Mouse (Mus musculus) hematopoietic multipotent progenitor cell, adult 10-12 weeks (in vitro differentiated cells): ENCODE results near the gene Gm49354. TPM values are rescaled to one million over a fixed set of nuclear protein-coding genes. Genes with fewer than 3 reads are reported as not detected.

ENCODE experiments used
- polyA plus RNA-seq: library from polyadenylated mRNA; stranded (reverse); fragments of >175 nt; gene quantifications from 2 replicates; pipeline ENCODE4 v1.2.3, GENCODE M21; 2012; ENCODE audit warnings: low replicate concordance

Gm49354 gene
- polyA plus RNA-seq = 29.5 TPM in 1 of 2 replicates, not detected in the other

DNA sequence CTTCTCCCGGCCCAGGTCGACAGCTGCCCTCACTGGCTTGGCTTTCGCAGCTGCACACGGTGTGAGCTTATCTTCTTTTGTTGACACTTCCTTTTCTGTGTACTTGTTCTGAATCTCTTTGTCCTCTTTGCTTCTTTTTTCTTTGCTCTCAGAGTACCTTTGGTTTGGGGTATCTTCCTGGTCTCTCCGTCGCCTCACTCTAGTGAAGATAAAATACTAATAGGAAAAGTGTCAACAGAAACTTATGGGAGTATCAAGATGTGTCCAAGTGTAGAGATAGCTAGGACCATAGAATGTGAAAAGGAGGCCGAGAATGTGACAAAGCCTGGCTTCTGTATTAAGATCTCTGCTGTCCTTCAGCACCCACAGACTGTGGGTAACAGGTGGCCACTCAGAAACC, at the start of gene Gm49354:
TSS of gene Gm49354 (minus strand) at position 101 of the 400 bp plus-strand sequence.

DNA sequence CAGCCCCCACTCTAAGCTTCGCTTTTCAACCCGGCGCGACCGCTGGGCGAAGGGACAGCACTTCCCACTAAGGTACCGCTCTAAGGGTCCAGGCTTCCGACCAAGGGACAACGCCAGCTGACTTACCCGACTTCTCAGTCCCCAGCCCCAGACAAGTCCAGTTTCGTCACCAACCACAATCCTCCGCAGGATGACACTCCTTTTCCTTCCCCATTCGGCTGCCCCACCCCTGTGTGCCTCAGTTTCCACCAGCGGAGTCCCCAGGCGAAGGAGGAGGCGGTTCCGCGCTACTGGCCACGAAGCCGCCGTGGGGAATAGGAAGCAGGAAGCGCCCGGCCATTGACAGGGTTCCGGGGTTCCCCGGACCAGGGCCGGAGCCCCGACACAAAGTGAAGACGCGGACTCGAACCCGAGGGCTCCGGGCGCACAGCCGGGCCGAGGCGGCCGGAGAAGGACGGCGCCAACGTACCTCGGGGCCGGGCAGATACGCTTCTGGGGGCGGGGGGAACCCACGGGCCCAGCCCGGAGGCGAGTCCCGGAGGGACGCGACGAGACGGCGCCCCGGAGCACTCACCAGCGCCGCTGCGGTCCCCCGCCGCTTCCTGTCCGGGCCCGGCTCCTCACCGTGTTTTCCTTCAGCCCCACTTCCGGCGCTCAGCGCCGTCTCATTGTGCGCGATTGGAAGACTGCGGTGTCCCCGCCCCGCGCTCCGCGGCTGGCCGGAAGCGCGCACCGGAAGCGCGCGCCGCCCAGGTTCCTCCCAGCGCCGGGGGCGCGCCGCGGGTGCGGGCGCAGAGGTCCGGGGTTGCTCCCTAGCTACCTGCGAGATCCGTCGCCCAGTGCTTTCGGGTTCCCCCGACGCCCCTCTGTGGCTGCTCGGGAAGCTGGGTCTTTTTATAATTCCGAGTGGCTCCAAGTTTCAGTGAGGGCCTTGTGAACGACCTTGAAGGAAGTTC, 40.7 kb upstream of the Gm49354 start, which contains the start of gene Tut7:
TSS of gene Tut7 (minus strand) at position 641 of the 956 bp plus-strand sequence.

DNA sequence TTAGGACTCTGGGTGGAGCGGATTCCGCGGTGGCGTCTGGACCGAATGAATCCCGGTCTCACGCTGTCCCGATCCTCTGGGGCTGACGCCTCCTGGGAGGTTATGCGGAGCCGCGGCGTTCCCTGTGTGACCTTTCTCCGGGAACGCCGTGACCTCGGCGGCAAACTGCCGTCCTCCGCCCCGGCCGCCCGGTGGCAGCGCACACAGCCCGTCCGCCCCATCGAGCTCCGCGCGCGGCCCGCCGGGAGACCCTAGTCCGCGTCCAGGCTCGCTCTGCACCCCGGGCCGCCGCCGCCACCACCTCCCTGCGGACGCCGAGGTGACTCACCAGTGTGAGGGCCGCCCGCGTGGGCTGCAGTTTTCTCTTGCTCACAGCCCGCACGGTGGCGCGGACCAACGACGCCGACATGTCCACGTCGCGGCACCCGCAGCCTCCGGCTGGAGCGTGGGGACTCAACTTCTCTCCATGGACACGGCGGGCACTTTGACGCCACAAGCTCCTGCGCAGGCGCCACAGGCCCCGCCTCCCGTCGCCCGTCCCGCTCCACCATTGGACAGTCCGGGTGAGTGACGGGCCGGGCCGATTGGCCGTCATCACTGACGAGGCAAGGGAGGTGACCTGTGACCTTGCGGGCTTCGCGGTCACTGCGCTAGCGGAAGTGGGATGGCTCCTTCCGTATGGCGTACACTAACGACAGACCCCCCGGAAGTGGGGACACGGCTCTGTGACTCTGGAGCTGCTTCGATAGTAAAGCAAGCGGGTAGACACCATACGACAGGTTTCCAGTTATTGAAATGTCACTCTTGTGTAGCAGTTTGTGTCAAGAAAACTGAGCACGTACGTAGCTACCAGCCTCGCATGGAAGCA, 12.5 kb downstream of the Gm49354 start, which contains the start of gene Isca1:
TSS of gene Isca1 (minus strand) at position 515 of the 868 bp plus-strand sequence.

DNA sequence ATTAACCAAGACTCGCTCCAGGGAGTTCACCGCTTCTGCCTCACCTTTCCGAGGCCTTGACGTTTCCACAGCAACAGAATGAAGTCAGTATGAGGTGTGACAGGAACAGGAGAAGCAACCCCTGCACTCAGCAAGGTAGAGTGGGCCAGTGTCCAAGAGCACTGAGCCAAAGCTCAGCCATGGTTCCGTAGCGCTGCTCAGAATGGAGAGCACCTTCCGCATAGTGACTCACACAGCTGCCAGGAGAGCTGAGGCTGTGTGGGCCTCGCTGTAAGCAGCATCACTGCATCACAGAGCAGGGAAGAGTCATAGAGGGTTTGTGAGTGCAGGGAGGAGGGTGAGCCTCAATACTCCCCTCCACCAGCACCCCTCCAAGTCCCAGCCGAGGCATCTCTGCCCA, 35.3 kb downstream of the Gm49354 start, which contains the start of gene 1700014D04Rik:
TSS of gene 1700014D04Rik (minus strand) at position 42 of the 400 bp plus-strand sequence.

DNA sequence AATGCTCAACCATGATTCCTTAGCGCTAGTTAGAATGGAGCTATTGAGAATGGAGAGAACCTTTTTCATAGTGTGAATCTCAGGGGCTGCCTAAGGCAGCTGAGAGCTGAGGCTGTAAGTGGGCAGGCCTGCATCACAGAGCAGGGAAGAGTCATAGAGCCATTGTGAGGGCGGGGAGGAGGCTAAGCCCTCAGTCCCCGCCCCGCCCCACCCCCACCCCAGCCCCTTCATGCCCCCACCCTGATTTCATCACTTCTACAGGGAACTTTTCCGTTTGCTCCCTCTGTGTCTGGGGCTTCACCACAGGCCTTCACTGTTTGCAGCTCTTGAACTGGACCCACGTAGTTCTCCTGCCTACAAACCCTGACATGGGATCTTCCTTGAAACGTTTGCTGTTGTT, 50.4 kb downstream of the Gm49354 start, which contains the start of gene Spata31d1d:
TSS of gene Spata31d1d (minus strand) at position 101 of the 400 bp plus-strand sequence.

DNA sequence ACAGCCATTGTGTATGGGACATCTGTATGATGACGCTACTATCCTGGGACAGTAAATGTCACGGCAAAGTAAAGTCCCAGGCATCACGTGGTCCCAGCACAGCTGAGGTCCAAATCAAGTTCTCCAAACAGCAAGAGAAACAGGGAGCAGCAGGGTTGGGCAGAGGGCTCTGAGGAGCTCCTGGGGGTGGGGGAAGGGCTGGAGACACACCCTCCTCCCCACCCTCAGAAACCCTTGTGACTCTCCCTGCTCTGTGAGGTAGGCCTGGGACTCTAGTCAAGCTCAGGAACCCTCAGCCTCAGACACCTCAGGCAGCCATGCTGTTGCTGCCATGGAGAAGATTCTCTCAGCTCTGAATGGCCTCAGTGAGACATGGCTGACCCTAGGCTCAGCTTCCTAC, 70.1 kb downstream of the Gm49354 start, which contains the start of gene Spata31d1b:
TSS of gene Spata31d1b (plus strand) at position 301 of the 400 bp plus-strand sequence.

DNA sequence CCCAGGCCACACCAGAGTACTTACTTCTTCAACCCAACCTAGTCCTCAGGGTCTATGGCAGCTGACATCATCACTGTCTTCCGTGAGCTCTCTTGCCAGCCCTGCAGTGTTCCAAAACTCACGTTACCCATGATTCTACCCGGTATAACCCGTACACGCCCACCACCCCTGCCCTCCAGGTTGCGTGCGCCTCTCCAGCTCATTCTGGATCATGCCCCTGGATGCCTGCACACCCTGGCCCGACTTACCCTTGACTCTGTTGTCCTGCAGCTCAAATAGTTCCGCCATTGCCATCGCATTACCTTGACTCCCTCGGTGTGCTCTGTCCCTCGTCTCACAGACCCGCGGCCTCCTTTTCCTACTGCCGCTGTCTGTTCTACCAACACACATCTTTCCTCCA, 71.8 kb downstream of the Gm49354 start, which contains the start of gene Spata31d1a:
TSS of gene Spata31d1a (minus strand) at position 101 of the 400 bp plus-strand sequence.

Other genes with a start within 250 kb of the Gm49354 start
- gene Agtpbp1, start 197.0 kb downstream of the Gm49354 start, polyA plus RNA-seq = 3.3 and 4.3 TPM in 2 replicates
- gene Naa35, start 197.0 kb downstream of the Gm49354 start, polyA plus RNA-seq = 5.6 and 7.5 TPM in 2 replicates
- gene Golm1, start 106.4 kb downstream of the Gm49354 start, polyA plus RNA-seq = 6.5 and 7.6 TPM in 2 replicates
- gene 4921517D22Rik, start 88.1 kb downstream of the Gm49354 start, polyA plus RNA-seq = not detected in 2 replicates
- 0.08 TPM in 1 of 2 replicates, not detected in the other for gene Spata31d1a, start 71.9 kb downstream of the Gm49354 start, polyA plus RNA-seq
- gene Spata31d1b, start 70.0 kb downstream of the Gm49354 start, polyA plus RNA-seq = not detected in 2 replicates
- not detected in 2 replicates for gene Spata31d1d, start 50.5 kb downstream of the Gm49354 start, polyA plus RNA-seq
- 0.06 TPM in 1 of 2 replicates, not detected in the other for gene 1700014D04Rik, start 35.5 kb downstream of the Gm49354 start, polyA plus RNA-seq
- gene Isca1, start 12.4 kb downstream of the Gm49354 start, polyA plus RNA-seq = 63.0 and 84.1 TPM in 2 replicates
- gene Tut7, start 40.9 kb upstream of the Gm49354 start, polyA plus RNA-seq = 56.1 and 62.1 TPM in 2 replicates